Mouse (Mus musculus): ENCODE measurements around the gene Crnkl1.

- TF ChIP-seq GATA1 (IDR thresholded peaks at IDR 0.05; ENCODE audit: borderline replicate concordance, low read length) (no peak), FLI1 (IDR thresholded peaks at IDR 0.05; ENCODE audit: low read length) (no peak)
These were observed 57.6 kb downstream of the Crnkl1 start for GRCm38 (mm10) chr2:145877191-145877590.
